Mouse (Mus musculus): ENCODE measurements around the gene Ptpn13. TPM values are rescaled to one million over a fixed set of nuclear protein-coding genes. Genes with fewer than 3 reads are reported as not detected.
A peak's percentile ranks its signal among the peaks of the same experiment; 100 is the strongest.

Ptpn13 gene
- polyA plus RNA-seq, 1 experiment from 2014 or later = 3.9 TPM

DNA sequence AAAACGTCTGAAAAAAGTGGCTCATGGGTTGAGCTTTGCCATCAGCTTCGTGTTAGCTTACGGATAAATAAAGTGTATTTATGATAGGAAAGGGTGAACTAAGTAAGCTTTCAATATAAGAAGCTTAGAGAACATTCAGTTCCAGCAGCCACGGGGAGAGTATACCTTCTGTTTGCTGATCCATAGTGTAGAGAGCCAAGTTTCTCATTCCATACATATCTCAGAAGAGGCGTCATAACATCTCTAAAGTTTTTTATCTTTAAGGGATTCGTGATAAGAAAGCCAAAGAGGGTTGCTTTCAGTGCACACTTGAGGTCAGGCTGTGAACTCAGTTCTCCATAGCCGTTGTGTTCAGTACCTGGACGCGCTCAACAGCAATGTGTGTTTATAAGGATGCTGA is 105.2 kb downstream of the Ptpn13 start:
- Histone ChIP-seq H3K4me3 (ENCODE audit: low read depth, low read length) (no peak overlapping the region), H3K27ac (ENCODE audit: low read length) (no peak overlapping the region), H3K4me1 (ENCODE audit: control insufficient read depth, insufficient read depth, low read length) (no peaks in the 10 kb centered on the region), H3K36me3 (ENCODE audit: control insufficient read depth, insufficient read depth, low read length) (no peaks in the 10 kb centered on the region), H3K4me2 (ENCODE audit: low read length) (no peak overlapping the region), H3K9me3 (replicated peaks; ENCODE audit: control insufficient read depth, low read length, poor library complexity, severe bottlenecking) (no peaks in the 10 kb centered on the region), H3K27me3 (ENCODE audit: control insufficient read depth, insufficient read depth, low read depth, low read length) (no peaks in the 10 kb centered on the region), H3K9ac (ENCODE audit: low read depth, low read length) (no peak overlapping the region)
- WGBS = 92% methylated on average over 9 of the region's 9 CpGs
- ATAC-seq = no peak

DNA sequence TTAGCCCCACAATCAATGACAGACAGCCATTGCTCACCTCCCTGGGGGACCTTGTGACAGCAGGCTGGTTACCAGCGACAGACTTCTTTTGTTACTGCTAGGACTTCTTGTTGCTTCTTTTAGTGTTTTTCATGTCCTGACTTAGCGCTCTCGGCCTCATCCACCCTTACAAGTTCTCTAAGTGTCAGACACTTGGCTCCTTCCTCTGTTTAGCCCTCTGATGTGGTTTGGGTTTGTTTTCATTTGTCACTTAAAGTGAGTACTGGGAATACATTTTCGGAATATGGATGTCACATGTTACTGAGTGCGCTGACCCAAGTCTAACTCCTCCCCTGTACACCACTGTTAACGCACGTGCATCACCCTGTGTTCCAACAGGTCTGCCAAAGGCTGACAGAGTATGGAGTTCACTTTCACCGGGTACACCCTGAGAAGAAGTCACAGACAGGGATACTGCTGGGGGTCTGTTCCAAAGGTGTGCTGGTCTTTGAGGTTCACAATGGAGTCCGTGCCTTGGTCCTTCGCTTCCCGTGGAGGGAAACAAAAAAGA is 107.9 kb downstream of the Ptpn13 start:
- 71% methylated on average over 11 of the region's 11 CpGs for WGBS
- H3K27me3 ChIP-seq (ENCODE audit: control insufficient read depth, insufficient read depth, low read depth, low read length) = no peaks in the 10 kb centered on the region
- no peaks in the 10 kb centered on the region for H3K36me3 ChIP-seq (ENCODE audit: control insufficient read depth, insufficient read depth, low read length)
- no peak overlapping the region for H3K9ac ChIP-seq (ENCODE audit: low read depth, low read length)
- H3K9me3 ChIP-seq (replicated peaks; ENCODE audit: control insufficient read depth, low read length, poor library complexity, severe bottlenecking) = no peaks in the 10 kb centered on the region
- H3K4me2 ChIP-seq (ENCODE audit: low read length) = no peak overlapping the region
- H3K4me1 ChIP-seq (ENCODE audit: control insufficient read depth, insufficient read depth, low read length) = peaks cover 2% of the 10 kb centered on the region; the same call in 1 of the 2 replicates
- no peak overlapping the region for H3K27ac ChIP-seq (ENCODE audit: low read length)
- H3K4me3 ChIP-seq (ENCODE audit: low read depth, low read length) = no peak overlapping the region
- ATAC-seq = no peak

DNA sequence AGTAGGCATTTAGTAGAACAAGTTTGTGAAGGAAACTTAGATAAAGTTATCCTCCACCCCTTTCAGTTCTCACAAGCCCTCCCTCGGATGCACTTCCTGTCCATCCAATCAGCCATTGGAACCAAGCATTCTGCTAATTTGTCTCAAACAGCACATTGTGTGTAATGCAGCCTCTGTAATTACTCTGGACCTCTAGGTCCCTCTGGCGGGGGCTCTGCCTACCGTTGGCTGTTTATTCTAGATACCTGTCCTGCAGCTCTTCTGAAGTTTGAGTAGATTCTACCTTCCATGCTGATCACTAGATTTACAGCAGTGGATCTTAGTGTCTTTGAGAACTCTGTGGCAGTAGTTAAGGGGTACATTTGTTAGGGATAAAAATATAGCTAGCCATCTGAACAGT is 109.5 kb downstream of the Ptpn13 start:
- H3K27me3 ChIP-seq (ENCODE audit: control insufficient read depth, insufficient read depth, low read depth, low read length) = no peaks in the 10 kb centered on the region
- 86% methylated on average over 3 of the region's 3 CpGs for WGBS

DNA sequence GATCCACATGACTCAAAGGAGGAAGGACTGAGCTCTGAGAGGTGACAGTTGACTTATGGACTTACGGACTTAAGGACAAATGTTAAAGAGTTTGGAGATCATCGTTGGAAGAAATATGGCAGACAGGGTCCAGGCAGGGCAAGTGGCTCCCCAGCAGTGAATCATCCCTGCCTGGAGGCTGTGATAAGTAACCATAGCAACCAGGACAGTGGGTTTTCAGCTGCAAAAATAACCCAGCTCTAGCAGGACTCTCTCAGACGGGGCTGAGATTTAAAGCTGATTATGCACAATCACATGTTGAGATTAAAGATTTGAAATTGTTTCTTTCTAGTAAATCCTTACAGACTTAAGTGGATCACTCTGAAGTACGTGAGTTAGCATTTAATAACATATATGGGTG is 112.4 kb downstream of the Ptpn13 start:
- Histone ChIP-seq H3K27ac (ENCODE audit: low read length) (no peak overlapping the region), H3K27me3 (ENCODE audit: control insufficient read depth, insufficient read depth, low read depth, low read length) (no peaks in the 10 kb centered on the region), H3K4me1 (ENCODE audit: control insufficient read depth, insufficient read depth, low read length) (peaks cover 2% of the 10 kb centered on the region; the same call in 1 of the 2 replicates), H3K36me3 (ENCODE audit: control insufficient read depth, insufficient read depth, low read length) (no peaks in the 10 kb centered on the region), H3K4me2 (ENCODE audit: low read length) (no peak overlapping the region), H3K9me3 (replicated peaks; ENCODE audit: control insufficient read depth, low read length, poor library complexity, severe bottlenecking) (no peaks in the 10 kb centered on the region), H3K9ac (ENCODE audit: low read depth, low read length) (no peak overlapping the region), H3K4me3 (ENCODE audit: low read depth, low read length) (no peak overlapping the region)
- peak; percentile 67 for ATAC-seq
- 36% methylated on average over 4 of the region's 4 CpGs for WGBS

More for the DNA sequence above, 109.5 kb downstream of the Ptpn13 start:
- H3K9ac ChIP-seq (ENCODE audit: low read depth, low read length) = no peak overlapping the region
- no peak overlapping the region for H3K4me3 ChIP-seq (ENCODE audit: low read depth, low read length)
- H3K36me3 ChIP-seq (ENCODE audit: control insufficient read depth, insufficient read depth, low read length) = no peaks in the 10 kb centered on the region
- no peaks in the 10 kb centered on the region for H3K9me3 ChIP-seq (replicated peaks; ENCODE audit: control insufficient read depth, low read length, poor library complexity, severe bottlenecking)
- peaks cover 2% of the 10 kb centered on the region; the same call in 1 of the 2 replicates for H3K4me1 ChIP-seq (ENCODE audit: control insufficient read depth, insufficient read depth, low read length)
- H3K27ac ChIP-seq (ENCODE audit: low read length) = no peak overlapping the region
- no peak overlapping the region for H3K4me2 ChIP-seq (ENCODE audit: low read length)
- ATAC-seq = no peak

DNA sequence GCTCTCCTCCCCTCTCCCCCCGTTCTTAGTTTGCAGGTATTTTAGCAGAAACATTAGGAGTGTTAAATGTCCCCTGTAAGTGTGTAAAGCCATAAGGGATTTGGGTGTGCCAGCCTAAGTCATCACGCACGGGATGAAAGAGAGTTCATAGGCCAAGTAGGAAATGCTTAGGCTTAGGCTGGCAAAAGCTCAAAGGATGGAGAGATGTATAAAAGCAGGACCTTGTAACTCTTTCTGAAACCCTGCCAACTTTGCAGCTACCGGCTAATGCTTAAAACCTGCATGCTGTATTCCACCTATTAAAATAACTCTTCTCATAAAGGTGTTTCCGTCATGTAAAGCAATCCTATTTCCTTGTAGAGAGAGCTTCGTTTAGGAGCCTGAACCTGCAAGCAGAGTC is 115.6 kb downstream of the Ptpn13 start:
- no peak for ATAC-seq
- Histone ChIP-seq H3K4me3 (ENCODE audit: low read depth, low read length) (no peak overlapping the region), H3K9ac (ENCODE audit: low read depth, low read length) (no peak overlapping the region), H3K27me3 (ENCODE audit: control insufficient read depth, insufficient read depth, low read depth, low read length) (no peaks in the 10 kb centered on the region), H3K27ac (ENCODE audit: low read length) (no peak overlapping the region), H3K9me3 (replicated peaks; ENCODE audit: control insufficient read depth, low read length, poor library complexity, severe bottlenecking) (no peaks in the 10 kb centered on the region), H3K4me2 (ENCODE audit: low read length) (no peak overlapping the region), H3K4me1 (ENCODE audit: control insufficient read depth, insufficient read depth, low read length) (peaks cover 2% of the 10 kb centered on the region; the same call in 1 of the 2 replicates), H3K36me3 (ENCODE audit: control insufficient read depth, insufficient read depth, low read length) (no peaks in the 10 kb centered on the region)
- WGBS = 80% methylated on average over 6 of the region's 6 CpGs

DNA sequence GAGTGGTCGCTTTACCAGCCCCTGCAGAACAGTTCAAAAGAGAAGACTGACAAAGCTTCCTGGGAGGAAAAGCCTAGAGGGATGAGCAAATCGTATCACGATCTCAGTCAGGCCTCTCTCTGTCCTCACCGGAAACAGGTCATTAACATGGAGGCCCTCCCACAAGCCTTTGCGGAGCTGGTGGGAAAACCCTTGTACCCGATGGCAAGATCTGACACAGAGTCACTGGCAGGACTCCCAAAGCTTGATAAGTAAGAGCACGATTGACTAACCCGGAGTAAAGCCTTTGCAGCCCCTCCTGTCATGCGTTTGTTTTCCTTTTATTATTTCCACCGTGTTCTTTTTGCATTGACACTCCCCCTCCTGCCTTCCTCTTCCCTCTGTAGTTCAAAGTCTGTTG is 116.1 kb downstream of the Ptpn13 start:
- ATAC-seq = no peak
- Histone ChIP-seq H3K4me3 (ENCODE audit: low read depth, low read length) (no peak overlapping the region), H3K4me1 (ENCODE audit: control insufficient read depth, insufficient read depth, low read length) (peaks cover 2% of the 10 kb centered on the region; the same call in 1 of the 2 replicates), H3K27me3 (ENCODE audit: control insufficient read depth, insufficient read depth, low read depth, low read length) (no peaks in the 10 kb centered on the region), H3K9me3 (replicated peaks; ENCODE audit: control insufficient read depth, low read length, poor library complexity, severe bottlenecking) (no peaks in the 10 kb centered on the region), H3K27ac (ENCODE audit: low read length) (no peak overlapping the region), H3K4me2 (ENCODE audit: low read length) (no peak overlapping the region), H3K36me3 (ENCODE audit: control insufficient read depth, insufficient read depth, low read length) (no peaks in the 10 kb centered on the region), H3K9ac (ENCODE audit: low read depth, low read length) (no peak overlapping the region)
- 58% methylated on average over 10 of the region's 10 CpGs for WGBS

DNA sequence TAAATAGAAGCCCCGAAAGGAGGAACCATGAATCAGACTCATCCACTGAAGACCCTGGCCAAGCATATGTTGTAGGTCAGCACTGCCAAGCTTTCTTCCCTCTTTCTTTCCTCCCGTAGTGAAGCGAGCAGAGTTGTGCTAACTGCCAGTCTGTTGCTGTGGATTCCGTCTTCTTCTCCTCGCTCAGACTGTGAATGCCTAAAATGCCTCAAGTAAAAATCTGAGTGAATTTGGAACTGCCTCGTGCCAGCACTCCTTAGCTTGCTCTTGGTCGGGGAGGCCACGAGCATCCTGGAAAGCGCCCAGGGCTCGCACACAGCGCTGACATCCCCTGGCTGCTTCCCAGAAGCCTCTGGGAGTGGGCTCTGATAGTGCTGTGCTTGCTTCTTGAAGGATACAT is 116.5 kb downstream of the Ptpn13 start:
- no peaks in the 10 kb centered on the region for H3K36me3 ChIP-seq (ENCODE audit: control insufficient read depth, insufficient read depth, low read length)
- 81% methylated on average over 11 of the region's 11 CpGs for WGBS
- H3K9ac ChIP-seq (ENCODE audit: low read depth, low read length) = no peak overlapping the region
- H3K4me1 ChIP-seq (ENCODE audit: control insufficient read depth, insufficient read depth, low read length) = peaks cover 2% of the 10 kb centered on the region; the same call in 1 of the 2 replicates
- H3K9me3 ChIP-seq (replicated peaks; ENCODE audit: control insufficient read depth, low read length, poor library complexity, severe bottlenecking) = no peaks in the 10 kb centered on the region
- H3K4me3 ChIP-seq (ENCODE audit: low read depth, low read length) = no peak overlapping the region
- H3K4me2 ChIP-seq (ENCODE audit: low read length) = no peak overlapping the region
- H3K27me3 ChIP-seq (ENCODE audit: control insufficient read depth, insufficient read depth, low read depth, low read length) = no peaks in the 10 kb centered on the region
- no peak overlapping the region for H3K27ac ChIP-seq (ENCODE audit: low read length)
- ATAC-seq = peak; percentile 56

DNA sequence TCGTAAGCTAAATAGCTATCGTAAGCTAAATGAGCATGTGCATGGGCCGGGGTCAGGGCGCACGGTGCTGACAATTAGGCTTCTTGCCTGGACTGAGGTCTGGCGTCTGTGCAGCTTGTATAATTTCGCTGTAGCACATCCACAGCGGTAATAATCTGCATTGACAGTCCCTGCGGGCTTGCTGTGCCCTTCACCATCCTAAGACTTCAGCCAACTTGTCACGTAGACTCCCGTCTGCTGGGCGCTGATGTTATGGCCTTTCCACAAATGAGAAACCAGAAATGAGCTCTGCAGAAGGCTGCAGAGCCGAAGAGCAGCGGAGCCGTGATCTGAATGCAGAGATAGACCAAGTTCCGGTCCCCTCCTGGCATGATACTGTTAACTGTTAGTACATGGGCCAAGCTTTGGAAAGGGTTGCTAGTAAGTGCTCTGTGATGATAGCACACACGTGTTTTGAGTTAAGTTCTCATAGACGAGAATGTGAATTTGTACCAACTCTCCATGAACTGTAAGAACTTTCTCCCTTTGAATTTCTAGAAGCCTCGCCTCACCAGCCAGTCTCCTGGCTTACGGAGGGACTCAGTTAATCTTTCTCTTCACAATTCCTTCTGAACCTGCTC is 120.5 kb downstream of the Ptpn13 start:
- no peak overlapping the region for H3K4me3 ChIP-seq (ENCODE audit: low read depth, low read length)
- no peak for ATAC-seq
- no peaks in the 10 kb centered on the region for H3K9me3 ChIP-seq (replicated peaks; ENCODE audit: control insufficient read depth, low read length, poor library complexity, severe bottlenecking)
- H3K27ac ChIP-seq (ENCODE audit: low read length) = no peak overlapping the region
- H3K4me1 ChIP-seq (ENCODE audit: control insufficient read depth, insufficient read depth, low read length) = peaks cover 3% of the 10 kb centered on the region; the same call in 1 of the 2 replicates
- no peak overlapping the region for H3K4me2 ChIP-seq (ENCODE audit: low read length)
- H3K27me3 ChIP-seq (ENCODE audit: control insufficient read depth, insufficient read depth, low read depth, low read length) = no peaks in the 10 kb centered on the region
- 81% methylated on average over 20 of the region's 20 CpGs for WGBS
- H3K36me3 ChIP-seq (ENCODE audit: control insufficient read depth, insufficient read depth, low read length) = no peaks in the 10 kb centered on the region
- no peak overlapping the region for H3K9ac ChIP-seq (ENCODE audit: low read depth, low read length)

DNA sequence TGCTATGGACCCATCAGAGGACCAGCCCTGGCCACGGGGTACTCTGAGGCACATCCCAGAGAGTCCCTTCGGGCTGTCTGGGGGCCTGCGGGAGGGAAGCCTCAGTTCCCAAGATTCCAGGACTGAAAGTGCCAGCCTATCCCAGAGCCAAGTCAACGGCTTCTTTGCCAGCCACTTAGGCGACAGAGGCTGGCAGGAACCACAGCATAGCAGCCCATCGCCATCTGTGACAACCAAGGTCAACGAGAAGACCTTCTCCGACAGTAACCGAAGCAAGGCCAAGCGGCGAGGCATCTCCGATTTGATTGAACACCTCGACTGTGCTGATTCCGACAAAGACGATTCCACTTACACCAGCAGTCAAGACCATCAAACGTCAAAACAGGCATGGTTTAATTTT is 129.8 kb downstream of the Ptpn13 start:
- H3K27me3 ChIP-seq (ENCODE audit: control insufficient read depth, insufficient read depth, low read depth, low read length) = no peaks in the 10 kb centered on the region
- ATAC-seq = no peak
- no peak overlapping the region for H3K4me3 ChIP-seq (ENCODE audit: low read depth, low read length)
- WGBS = 91% methylated on average over 16 of the region's 16 CpGs
- H3K9ac ChIP-seq (ENCODE audit: low read depth, low read length) = no peak overlapping the region
- H3K4me1 ChIP-seq (ENCODE audit: control insufficient read depth, insufficient read depth, low read length) = no peaks in the 10 kb centered on the region
- H3K27ac ChIP-seq (ENCODE audit: low read length) = no peak overlapping the region
- H3K36me3 ChIP-seq (ENCODE audit: control insufficient read depth, insufficient read depth, low read length) = no peaks in the 10 kb centered on the region
- no peak overlapping the region for H3K4me2 ChIP-seq (ENCODE audit: low read length)
- H3K9me3 ChIP-seq (replicated peaks; ENCODE audit: control insufficient read depth, low read length, poor library complexity, severe bottlenecking) = no peaks in the 10 kb centered on the region

All from midbrain, embryonic 16.5 days (tissue).